Mouse (Mus musculus): ENCODE data around the gene Filip1l.

GRCm38 (mm10) chr16:57360785-57361184, 7.9 kb downstream of the Filip1l start:
- TF ChIP-seq POLR2A (IDR thresholded peaks at IDR 0.05; ENCODE audit: low read depth, low read length) (no peak), CTCF (IDR thresholded peaks at IDR 0.05; ENCODE audit: extremely low read depth, insufficient read length, insufficient replicate concordance, low read depth, low read length) (no peak)
